Mouse (Mus musculus) forebrain, embryonic 10.5 days (tissue): ENCODE results near the gene Myo7a. TPM values are rescaled to one million over a fixed set of nuclear protein-coding genes. Genes with fewer than 3 reads are reported as not detected.

ENCODE experiments used
- DNase-seq: peaks from one replicate; pipeline ENCODE4 v3.0.0-alpha.2; 2017; ENCODE audit warnings: low spot score; ENCODE audit errors: extremely low spot score
- H3K27ac ChIP-seq: fragments of 300-500 bp; sonication (generic); 2 replicates; pipeline ENCODE4 v1.5.1; 2016; ENCODE audit warnings: mild to moderate bottlenecking
- H3K27me3 ChIP-seq: fragments of 300-500 bp; sonication (generic); 2 replicates; pipeline ENCODE4 v1.6.1; 2016; ENCODE audit warnings: mild to moderate bottlenecking; ENCODE audit not compliant: poor library complexity, severe bottlenecking
- H3K36me3 ChIP-seq: fragments of 300-500 bp; sonication (generic); replicated peaks from 2 replicates; pipeline ENCODE4 v1.6.1; 2016; ENCODE audit warnings: mild to moderate bottlenecking, moderate library complexity
- H3K4me1 ChIP-seq: fragments of 300-500 bp; sonication (generic); 2 replicates; pipeline ENCODE4 v1.6.1; 2016
- H3K4me3 ChIP-seq: fragments of 300-500 bp; sonication (generic); 2 replicates; pipeline ENCODE4 v1.5.1; 2016; ENCODE audit warnings: mild to moderate bottlenecking, moderate library complexity
- H3K9me3 ChIP-seq: fragments of 300-500 bp; sonication (generic); 2 replicates; pipeline ENCODE4 v1.6.1; 2016; ENCODE audit warnings: mild to moderate bottlenecking, moderate library complexity
- WGBS: fragments of 180-500 bp; shearing (Covaris S2); methylation state at CpG from one replicate; pipeline ENCODE4 v1.1.7; 2016; 5-methylcytosine and 5-hydroxymethylcytosine counted together
- polyA plus RNA-seq: library from polyadenylated mRNA; unstranded; fragments of >200 nt; fragmentation: Nextera tagmentation; extraction: Ambion mirVana; gene quantifications from 2 replicates; pipeline ENCODE4 v1.2.1, GENCODE M21; 2016

Myo7a gene
- polyA plus RNA-seq, 1 experiment from 2014 or later, result 20.8 TPM

GRCm38 (mm10) chr7:98084541-98085293 is 34.6 kb downstream of the Myo7a start:
- no peak overlapping the region for H3K4me3 ChIP-seq
- 66% methylated on average over 12 of the region's 12 CpGs for WGBS
- no peak for DNase-seq
- no peaks in the 10 kb centered on the region for H3K27me3 ChIP-seq
- peaks cover 10% of the 10 kb centered on the region for H3K36me3 ChIP-seq
- H3K27ac ChIP-seq, result 0 out of 2 replicates have a peak overlapping the region, but pooled peaks have one; percentile 30
- H3K9me3 ChIP-seq, result no peaks in the 10 kb centered on the region
- peaks cover 36% of the 10 kb centered on the region for H3K4me1 ChIP-seq

GRCm38 (mm10) chr7:98082376-98082775 is 36.9 kb downstream of the Myo7a start:
- no peak for DNase-seq
- 26% methylated on average over 5 of the region's 5 CpGs for WGBS

GRCm38 (mm10) chr7:98077453-98077852 is 41.9 kb downstream of the Myo7a start:
- Histone ChIP-seq H3K27me3 (no peaks in the 10 kb centered on the region), H3K4me1 (peaks cover 7% of the 10 kb centered on the region), H3K9me3 (no peaks in the 10 kb centered on the region), H3K27ac (no peak overlapping the region), H3K4me3 (no peak overlapping the region), H3K36me3 (peaks cover 35% of the 10 kb centered on the region)
- 92% methylated on average over 11 of the region's 11 CpGs for WGBS
- no peak for DNase-seq

More at GRCm38 (mm10) chr7:98082376-98082775, 36.9 kb downstream of the Myo7a start:
- peak overlapping the region; percentile 67 for H3K27ac ChIP-seq
- H3K36me3 ChIP-seq, result peaks cover 17% of the 10 kb centered on the region
- H3K27me3 ChIP-seq, result no peaks in the 10 kb centered on the region
- no peaks in the 10 kb centered on the region for H3K9me3 ChIP-seq
- no peak overlapping the region for H3K4me3 ChIP-seq
- peaks cover 36% of the 10 kb centered on the region for H3K4me1 ChIP-seq

GRCm38 (mm10) chr7:98071620-98072019 is 47.7 kb downstream of the Myo7a start:
- H3K4me3 ChIP-seq, result no peak overlapping the region
- H3K9me3 ChIP-seq, result no peaks in the 10 kb centered on the region
- H3K27ac ChIP-seq, result no peak overlapping the region
- H3K4me1 ChIP-seq, result no peaks in the 10 kb centered on the region
- peaks cover 10% of the 10 kb centered on the region for H3K36me3 ChIP-seq
- peak; percentile 82 for DNase-seq
- no peaks in the 10 kb centered on the region for H3K27me3 ChIP-seq
- WGBS, result 40% methylated on average over 5 of the region's 5 CpGs

- H3K4me1 ChIP-seq, result no peaks in the 10 kb centered on the region
- WGBS, result 89% methylated on average over 11 of the region's 11 CpGs
- H3K27ac ChIP-seq, result no peak overlapping the region
- H3K27me3 ChIP-seq, result no peaks in the 10 kb centered on the region
- DNase-seq, result no peak
- no peaks in the 10 kb centered on the region for H3K9me3 ChIP-seq
- H3K36me3 ChIP-seq, result no peaks in the 10 kb centered on the region; the same call in 1 of the 2 replicates
- H3K4me3 ChIP-seq, result no peak overlapping the region
Measured at GRCm38 (mm10) chr7:98066229-98066628, 53.1 kb downstream of the Myo7a start.

- no peaks in the 10 kb centered on the region for H3K4me1 ChIP-seq
- no peaks in the 10 kb centered on the region for H3K9me3 ChIP-seq
- 0 out of 2 replicates have a peak, but pooled peaks cover 6% of the 10 kb centered on the region for H3K36me3 ChIP-seq
- H3K4me3 ChIP-seq, result no peak overlapping the region
- no peaks in the 10 kb centered on the region for H3K27me3 ChIP-seq
- no peak for DNase-seq
- WGBS, result 91% methylated on average over 8 of the region's 8 CpGs
- H3K27ac ChIP-seq, result no peak overlapping the region
Measured at GRCm38 (mm10) chr7:98054942-98055341, 64.4 kb downstream of the Myo7a start.

GRCm38 (mm10) chr7:98054461-98054860 is 64.9 kb downstream of the Myo7a start:
- no peak overlapping the region for H3K4me3 ChIP-seq
- no peak overlapping the region for H3K27ac ChIP-seq
- H3K36me3 ChIP-seq, result 0 out of 2 replicates have a peak, but pooled peaks cover 6% of the 10 kb centered on the region
- no peak for DNase-seq
- no peaks in the 10 kb centered on the region for H3K4me1 ChIP-seq
- no peaks in the 10 kb centered on the region for H3K9me3 ChIP-seq
- WGBS, result 92% methylated on average over 9 of the region's 9 CpGs
- no peaks in the 10 kb centered on the region for H3K27me3 ChIP-seq

- peak; percentile 53 for DNase-seq
- Histone ChIP-seq H3K27ac (no peak overlapping the region), H3K27me3 (no peaks in the 10 kb centered on the region), H3K4me3 (no peak overlapping the region), H3K36me3 (0 out of 2 replicates have a peak, but pooled peaks cover 6% of the 10 kb centered on the region), H3K9me3 (no peaks in the 10 kb centered on the region), H3K4me1 (no peaks in the 10 kb centered on the region)
- 20% methylated on average over 8 of the region's 8 CpGs for WGBS
Measured at GRCm38 (mm10) chr7:98051980-98052379, 67.3 kb downstream of the Myo7a start.

- Histone ChIP-seq H3K27me3 (no peaks in the 10 kb centered on the region), H3K9me3 (no peaks in the 10 kb centered on the region), H3K4me1 (no peaks in the 10 kb centered on the region), H3K4me3 (no peak overlapping the region), H3K36me3 (no peaks in the 10 kb centered on the region), H3K27ac (no peak overlapping the region)
- no peak for DNase-seq
- WGBS, result 86% methylated on average over 9 of the region's 9 CpGs
Measured at GRCm38 (mm10) chr7:98048101-98048824, 71.1 kb downstream of the Myo7a start.

GRCm38 (mm10) chr7:98002617-98003016 is 116.7 kb downstream of the Myo7a start:
- WGBS, result 85% methylated on average over 7 of the region's 7 CpGs
- peaks cover 8% of the 10 kb centered on the region for H3K4me1 ChIP-seq
- H3K9me3 ChIP-seq, result no peaks in the 10 kb centered on the region
- H3K4me3 ChIP-seq, result no peak overlapping the region
- H3K27me3 ChIP-seq, result no peaks in the 10 kb centered on the region
- no peaks in the 10 kb centered on the region for H3K36me3 ChIP-seq
- DNase-seq, result no peak
- H3K27ac ChIP-seq, result no peak overlapping the region

Other genes with a start within 250 kb of the Myo7a start
- not detected in 2 replicates for gene Gdpd4, start 199.6 kb downstream of the Myo7a start, polyA plus RNA-seq
- 0.11 and 0.19 TPM in 2 replicates for gene Omp, start 26.0 kb upstream of the Myo7a start, polyA plus RNA-seq
- gene Capn5, start 58.8 kb upstream of the Myo7a start, polyA plus RNA-seq, result 5.8 TPM in 2 replicates
- gene B3gnt6, start 80.0 kb upstream of the Myo7a start, polyA plus RNA-seq, result 0.06 TPM in 1 of 2 replicates, not detected in the other
- 22.3 and 22.4 TPM in 2 replicates for gene Acer3, start 201.7 kb upstream of the Myo7a start, polyA plus RNA-seq
- 8.7 and 9.3 TPM in 2 replicates for gene Tsku, start 241.8 kb upstream of the Myo7a start, polyA plus RNA-seq